Mouse (Mus musculus) kidney, adult 11 months (tissue): ENCODE data around the gene Scamp2.
A peak's percentile ranks its signal among the peaks of the same experiment; 100 is the strongest.

Experiments
- DNase-seq: peaks from one replicate; pipeline ENCODE4 v3.0.0; 2022

Scamp2 gene

DNA sequence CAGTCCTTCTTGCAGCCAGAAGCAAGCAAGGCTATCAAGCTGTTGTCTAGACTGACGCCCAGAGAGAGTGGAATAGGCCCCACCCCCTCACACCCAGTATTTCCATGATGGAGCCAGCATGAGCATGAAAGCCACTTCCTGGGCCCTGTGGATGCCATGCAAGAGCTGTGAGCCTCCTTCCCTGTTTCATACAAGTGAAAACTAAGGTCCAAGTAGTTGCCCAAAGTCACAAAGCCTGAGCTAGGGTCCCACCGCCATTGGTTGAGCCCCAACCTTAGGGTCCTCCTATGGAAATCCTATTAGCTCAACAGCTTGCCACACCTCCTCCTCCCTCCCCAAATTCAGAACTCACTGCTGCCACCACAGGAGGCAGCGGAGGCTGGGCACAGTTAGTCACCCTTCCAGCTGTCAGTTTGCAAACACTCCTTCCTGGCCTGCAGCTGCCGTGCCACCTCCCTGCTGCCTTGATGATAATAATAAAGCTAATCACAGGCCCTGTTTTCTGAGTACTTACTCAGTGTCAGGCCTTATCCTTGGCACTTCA is 72.8 kb downstream of the Scamp2 start:
- DNase-seq, result no peak

GRCm38 (mm10) chr9:57637272-57637671 is 76.5 kb downstream of the Scamp2 start:
- no peak for DNase-seq

- DNase-seq, result peak; percentile 75
Measured at GRCm38 (mm10) chr9:57637741-57638322, 77.1 kb downstream of the Scamp2 start.
